Mouse (Mus musculus) CH12.LX (cell line): ENCODE data around the gene Nipbl. TPM values are rescaled to one million over a fixed set of nuclear protein-coding genes. Genes with fewer than 3 reads are reported as not detected.

Source experiments
- DNase-seq: peaks from one replicate; pipeline ENCODE4 v3.0.0-alpha.2; 2013; ENCODE audit errors: extremely low read depth
- H3K27ac ChIP-seq: 2 replicates; pipeline ENCODE4 v1.5.1; 2012; ENCODE audit warnings: low read depth, mild to moderate bottlenecking, control low read depth, moderate library complexity; ENCODE audit not compliant: insufficient read depth
- H3K27me3 ChIP-seq: replicated peaks from 2 replicates; pipeline ENCODE3; 2012; ENCODE audit warnings: inconsistent platforms
- H3K36me3 ChIP-seq, 2 experiments: replicated peaks in 1 of 2; 2 replicates each; pipeline versions ENCODE3 to v1.6.1; 2012; ENCODE audit warnings: inconsistent platforms in 1 of 2, low read length in 1 of 2, mild to moderate bottlenecking in 1 of 2, mixed read lengths in 1 of 2, moderate library complexity in 1 of 2; ENCODE audit not compliant: control insufficient read depth in 1 of 2, insufficient read depth in 1 of 2
- H3K4me1 ChIP-seq, 2 experiments: 2 replicates each; pipeline ENCODE4 v1.6.1; 2012; ENCODE audit warnings: inconsistent platforms in 1 of 2, moderate library complexity in 1 of 2; ENCODE audit not compliant: insufficient read depth in 2 of 2, control insufficient read depth in 1 of 2
- H3K4me2 ChIP-seq: 2 replicates; pipeline ENCODE4 v1.6.1; 2012; ENCODE audit warnings: low read depth, mild to moderate bottlenecking, control low read depth; ENCODE audit not compliant: poor library complexity, insufficient read depth, severe bottlenecking
- H3K4me3 ChIP-seq, 3 experiments: fragments of 150-350 bp in 1 of 3; sonication (generic) in 1 of 3; replicated peaks in 1 of 3; 2 replicates each; pipeline versions ENCODE3 to v1.5.1; 2011 to 2012; ENCODE audit warnings: low read depth in 2 of 3, low read length in 2 of 3, mild to moderate bottlenecking in 2 of 3, moderate library complexity in 2 of 3, control low read depth in 1 of 3, improper control_type of control experiment in 1 of 3, inconsistent platforms in 1 of 3, mixed read lengths in 1 of 3; ENCODE audit not compliant: poor library complexity in 1 of 3
- H3K79me2 ChIP-seq: replicated peaks from 2 replicates; pipeline ENCODE4 v1.6.1; 2012; ENCODE audit warnings: mild to moderate bottlenecking, moderate library complexity; ENCODE audit not compliant: control insufficient read depth, poor library complexity, insufficient read depth, severe bottlenecking; ENCODE audit errors: extremely low read depth
- H3K9ac ChIP-seq: 2 replicates; pipeline ENCODE4 v1.6.1; 2012; ENCODE audit warnings: low read depth, mild to moderate bottlenecking, control low read depth, moderate library complexity; ENCODE audit not compliant: insufficient read depth
- H3K9me3 ChIP-seq: replicated peaks from 2 replicates; pipeline ENCODE3; 2012; ENCODE audit warnings: low read length, inconsistent platforms, mixed read lengths
- BHLHE40 ChIP-seq: IDR thresholded peaks from 2 replicates; pipeline ENCODE4 v1.6.1; 2011; ENCODE audit warnings: mild to moderate bottlenecking, low read depth, low read length, improper control_type of control experiment
- CTCF ChIP-seq, 2 experiments: IDR thresholded peaks in 1 of 2; conservative IDR thresholded peaks in 1 of 2; 2 replicates each; pipeline ENCODE4 v1.5.1; 2011 to 2012; ENCODE audit warnings: low read depth in 2 of 2, low read length in 2 of 2, improper control_type of control experiment in 1 of 2, inconsistent platforms in 1 of 2, mild to moderate bottlenecking in 1 of 2, moderate library complexity in 1 of 2
- GABPA ChIP-seq: IDR thresholded peaks from 2 replicates; pipeline ENCODE4 v1.6.1; 2012; ENCODE audit warnings: low read depth, low read length, improper control_type of control experiment, inconsistent platforms; ENCODE audit not compliant: insufficient replicate concordance
- IRF4 ChIP-seq: IDR thresholded peaks from 2 replicates; pipeline ENCODE4 v1.6.1; 2014; ENCODE audit warnings: low read depth, mild to moderate bottlenecking, inconsistent platforms, low read length, improper control_type of control experiment
- JUN ChIP-seq: IDR thresholded peaks from 2 replicates; pipeline ENCODE4 v1.6.1; 2011; ENCODE audit warnings: low read depth, mild to moderate bottlenecking, low read length, improper control_type of control experiment, moderate library complexity; ENCODE audit not compliant: insufficient read depth
- JUND ChIP-seq: conservative IDR thresholded peaks from 2 replicates; pipeline ENCODE4 v1.6.1; 2011; ENCODE audit warnings: low read depth, low read length, improper control_type of control experiment
- KAT2A ChIP-seq: IDR thresholded peaks from 2 replicates; pipeline ENCODE4 v1.6.1; 2012; ENCODE audit warnings: low read length, improper control_type of control experiment, inconsistent platforms; ENCODE audit not compliant: insufficient replicate concordance
- MXI1 ChIP-seq: IDR thresholded peaks from 2 replicates; pipeline ENCODE4 v1.6.1; 2011; ENCODE audit warnings: mild to moderate bottlenecking, low read depth, low read length, improper control_type of control experiment
- NELFE ChIP-seq: IDR thresholded peaks from 2 replicates; pipeline ENCODE4 v1.6.1; 2011; ENCODE audit warnings: low read depth, low read length, improper control_type of control experiment
- NRF1 ChIP-seq: IDR thresholded peaks from 2 replicates; pipeline ENCODE4 v1.6.1; 2014; ENCODE audit warnings: low read depth, mild to moderate bottlenecking, inconsistent platforms, low read length, improper control_type of control experiment, moderate library complexity
- POLR2A ChIP-seq: IDR thresholded peaks from 2 replicates; pipeline ENCODE4 v1.6.1; 2011; ENCODE audit warnings: low read depth, mild to moderate bottlenecking, improper control_type of control experiment, low read length
- POLR2AphosphoS2 ChIP-seq: IDR thresholded peaks from 2 replicates; pipeline ENCODE4 v1.6.1; 2011; ENCODE audit warnings: low read depth, low read length, improper control_type of control experiment
- RAD21 ChIP-seq: IDR thresholded peaks from 2 replicates; pipeline ENCODE4 v1.6.1; 2011; ENCODE audit warnings: low read depth, mild to moderate bottlenecking, low read length, improper control_type of control experiment, moderate library complexity
- RCOR1 ChIP-seq: conservative IDR thresholded peaks from 2 replicates; pipeline ENCODE4 v1.6.1; 2012; ENCODE audit warnings: low read depth, mild to moderate bottlenecking, inconsistent platforms, low read length, improper control_type of control experiment
- SMC3 ChIP-seq: IDR thresholded peaks from 2 replicates; pipeline ENCODE4 v1.6.1; 2011; ENCODE audit warnings: low read depth, low read length, improper control_type of control experiment
- TCF12 ChIP-seq: IDR thresholded peaks from 2 replicates; pipeline ENCODE4 v1.6.1; 2014; ENCODE audit warnings: low read depth, mild to moderate bottlenecking, inconsistent platforms, low read length, improper control_type of control experiment
- UBTF ChIP-seq: IDR thresholded peaks from 2 replicates; pipeline ENCODE4 v1.6.1; 2012; ENCODE audit warnings: low read depth, mild to moderate bottlenecking, inconsistent platforms, low read length, improper control_type of control experiment, moderate library complexity
- USF1 ChIP-seq: IDR thresholded peaks from 2 replicates; pipeline ENCODE4 v1.6.1; 2014; ENCODE audit warnings: low read depth, mild to moderate bottlenecking, inconsistent platforms, low read length, improper control_type of control experiment
- USF2 ChIP-seq: conservative IDR thresholded peaks from 2 replicates; pipeline ENCODE4 v1.6.1; 2011; ENCODE audit warnings: low read depth, low read length, improper control_type of control experiment
- ZC3H11A ChIP-seq: IDR thresholded peaks from 2 replicates; pipeline ENCODE4 v1.6.1; 2012; ENCODE audit warnings: low read depth, mild to moderate bottlenecking, inconsistent platforms, low read length, improper control_type of control experiment
- ZKSCAN1 ChIP-seq: IDR thresholded peaks from 2 replicates; pipeline ENCODE4 v1.6.1; 2012; ENCODE audit warnings: low read depth, inconsistent platforms, low read length, improper control_type of control experiment, borderline replicate concordance
- ZNF384 ChIP-seq: IDR thresholded peaks from 2 replicates; pipeline ENCODE4 v1.6.1; 2012; ENCODE audit warnings: low read depth, low read length, improper control_type of control experiment, inconsistent platforms
- dilution Hi-C: fragments of 300-500 bp; cut with MboI; formaldehyde crosslinking; loops from 2 replicates; pipeline ENCODE4 v1.14.3; 2020; ENCODE audit warnings: low sequenced_read_pairs; ENCODE audit not compliant: extremely low pct_unique_long_range_greater_than_20kb, extremely low pct_ligation_motif_present
- in situ Hi-C: fragments of 300-500 bp; cut with MboI; formaldehyde crosslinking; loops from 3 replicates; pipeline ENCODE4 v1.14.3; 2019; ENCODE audit warnings: low sequenced_read_pairs, low pct_ligation_motif_present, low pct_unique_long_range_greater_than_20kb, mixed read lengths
- polyA plus RNA-seq: library from polyadenylated mRNA; unstranded; fragments of >175 nt; gene quantifications from 2 replicates; pipeline ENCODE4 v1.2.1, GENCODE M21; 2012; ENCODE audit warnings: low read depth; ENCODE audit not compliant: insufficient read length
- total RNA-seq, 2 experiments: library from RNA; depleted of rRNA; stranded (reverse); fragments of 300-350 nt in 1 of 2; fragments of >200 nt in 1 of 2; gene quantifications; 2 replicates each; pipeline ENCODE4 v1.2.3; 2012 to 2014

Gene Nipbl
- total and polyA plus RNA-seq, 3 experiments = 16.3 to 30.8 (median 19.8) TPM

GRCm38 (mm10) chr15:8443926-8444889 is at the start of gene Nipbl (continued):
- TF ChIP-seq BHLHE40 = no peak

- DNase-seq = no peak
- Histone ChIP-seq H3K4me1 (no peaks in the 10 kb centered on the region), H3K27ac (no peak overlapping the region), H3K4me2 (no peak overlapping the region), H3K79me2 (no peaks in the 10 kb centered on the region), H3K27me3 (no peaks in the 10 kb centered on the region), H3K9ac (no peak overlapping the region), H3K36me3 (no peaks in the 10 kb centered on the region), H3K9me3 (no peaks in the 10 kb centered on the region), H3K4me3 (no peak overlapping the region)
- in situ Hi-C loops (no loop called here), dilution Hi-C loops (no loop called here)
- TF ChIP-seq ZC3H11A = no peak
- TF ChIP-seq POLR2AphosphoS2 = no peak
- no peak for TF ChIP-seq GABPA
- TF ChIP-seq USF2 = no peak
- TF ChIP-seq KAT2A = no peak
- no peak for TF ChIP-seq CTCF (conservative IDR thresholded peaks at IDR 0.05 in 1 of 2, IDR thresholded peaks at IDR 0.05 in 1 of 2; ENCODE audit: low read depth in 2 of 2, low read length in 2 of 2)
- TF ChIP-seq MXI1 = no peak
- TF ChIP-seq POLR2A = no peak
- TF ChIP-seq IRF4 = no peak
- TF ChIP-seq UBTF = no peak
- no peak for TF ChIP-seq TCF12
- TF ChIP-seq JUND = no peak
- no peak for TF ChIP-seq SMC3
- TF ChIP-seq USF1 = no peak
Observed at GRCm38 (mm10) chr15:8485261-8485660, 41.0 kb upstream of the Nipbl start.

- no peak overlapping the region for H3K4me3 ChIP-seq
- no peaks in the 10 kb centered on the region for H3K36me3 ChIP-seq
- no peak overlapping the region for H3K9ac ChIP-seq
- H3K27ac ChIP-seq = no peak overlapping the region
- dilution Hi-C loops (no loop called here), in situ Hi-C loops (no loop called here)
- no peaks in the 10 kb centered on the region for H3K79me2 ChIP-seq
- peaks cover 2% of the 10 kb centered on the region for H3K9me3 ChIP-seq
- no peaks in the 10 kb centered on the region for H3K4me1 ChIP-seq
- H3K27me3 ChIP-seq = no peaks in the 10 kb centered on the region
- TF ChIP-seq RAD21 (no peak), CTCF (conservative IDR thresholded peaks at IDR 0.05 in 1 of 2, IDR thresholded peaks at IDR 0.05 in 1 of 2; ENCODE audit: low read depth in 2 of 2, low read length in 2 of 2) (no peak), KAT2A (no peak), NELFE (no peak), ZNF384 (no peak), NRF1 (no peak), SMC3 (no peak), JUN (no peak), ZKSCAN1 (no peak), MXI1 (no peak), RCOR1 (no peak)
- no peak for DNase-seq
- no peak overlapping the region for H3K4me2 ChIP-seq
Observed at GRCm38 (mm10) chr15:8469006-8469575, 24.8 kb upstream of the Nipbl start.
